Mouse (Mus musculus) heart, postnatal 0 days (tissue): ENCODE measurements around the gene Grin2c.

ENCODE experiments used
- CTCF ChIP-seq: IDR thresholded peaks from 2 replicates; pipeline ENCODE4 v1.5.1; 2016; ENCODE audit warnings: antibody characterized with exemption, control low read depth, low read depth
- EP300 ChIP-seq: IDR thresholded peaks from 2 replicates; pipeline ENCODE4 v1.6.1; 2016; ENCODE audit warnings: antibody characterized with exemption, low read depth

- TF ChIP-seq CTCF (no peak), EP300 (no peak)
These were observed 17.0 kb upstream of the Grin2c start for GRCm38 (mm10) chr11:115283891-115284620.
